12 mouse cellular contexts compared by ENCODE assay signal in genomic region chr6:38351930-38352329, GRCm38 (mm10). TPM values are rescaled to one million over a fixed set of nuclear protein-coding genes. Genes with fewer than 3 reads are reported as not detected.
DNase-seq lines count a peak whose midpoint lies in the region; ATAC-seq and TF ChIP-seq lines count a peak whose summit lies in the region.
"Had no signal": no experiment of that assay in that cellular context is flagged by ENCODE, and none has a peak within 500 bp of the region (broad histone marks: within the 10 kb centered on the region; RNA-seq: fewer than 3 reads in every experiment).

No protein-coding gene starts in this region.

- DNase-seq in CD4-positive helper T cell, adult 2 months (ENCODE audit: low read depth, low spot score), result peak; percentile 73
- peak; percentile 16 for DNase-seq in MN1 (ENCODE audit: low spot score)
- no peak for DNase-seq in liver, postnatal 0 days
- DNase-seq in urinary bladder, postnatal 10 days (ENCODE audit: low spot score), result no peak
- no peak for DNase-seq in kidney, adult 9 months
- no peak for DNase-seq in right cerebral cortex, adult 2 months (ENCODE audit: low spot score in 2 of 2)
- DNase-seq: cerebellum, adult 9-11 months had no signal

- peaks cover 3% of the 10 kb centered on the region for H3K4me1 ChIP-seq in intestine, postnatal 0 days (replicated peaks; ENCODE audit: control insufficient read depth, insufficient read depth, low read length)
- H3K4me1 ChIP-seq in intestine, embryonic 16.5 days (ENCODE audit: control insufficient read depth, insufficient read depth, low read length), result peaks cover 17% of the 10 kb centered on the region
- H3K4me1 ChIP-seq in liver, postnatal 0 days (ENCODE audit: insufficient read depth), result peaks cover 42% of the 10 kb centered on the region

- no peak overlapping the region for H3K9ac ChIP-seq in intestine, postnatal 0 days (ENCODE audit: low read depth, low read length)
- no peak overlapping the region for H3K9ac ChIP-seq in intestine, embryonic 16.5 days (ENCODE audit: low read depth, low read length)
- H3K9ac ChIP-seq in liver, postnatal 0 days (replicated peaks), result peak overlapping the region; percentile 90
- H3K9ac ChIP-seq: embryonic facial prominence, embryonic 13.5 days; kidney, embryonic 15.5 days had no signal

- peak overlapping the region; percentile 75 for H3K4me2 ChIP-seq in intestine, postnatal 0 days (replicated peaks; ENCODE audit: low read depth)
- H3K4me2 ChIP-seq in intestine, embryonic 16.5 days (ENCODE audit: low read depth, low read length), result no peak overlapping the region
- H3K4me2 ChIP-seq in liver, postnatal 0 days (ENCODE audit: low read depth, low read length), result peak overlapping the region; percentile 75
- H3K4me2 ChIP-seq: embryonic facial prominence, embryonic 13.5 days had no signal

- H3K27ac ChIP-seq in intestine, postnatal 0 days (ENCODE audit: low read depth, low read length), result no peak overlapping the region
- no peak overlapping the region for H3K27ac ChIP-seq in intestine, embryonic 16.5 days (ENCODE audit: low read length)
- H3K27ac ChIP-seq in liver, postnatal 0 days (ENCODE audit: low read depth), result no peak overlapping the region
- H3K27ac ChIP-seq: embryonic facial prominence, embryonic 13.5 days; hindbrain, embryonic 10.5 days; kidney, embryonic 15.5 days had no signal

- WGBS in intestine, postnatal 0 days, result 54% methylated on average over 4 of the region's 4 CpGs
- WGBS in intestine, embryonic 16.5 days, result 64% methylated on average over 4 of the region's 4 CpGs
- 22% methylated on average over 4 of the region's 4 CpGs for WGBS in liver, postnatal 0 days (ENCODE audit: insufficient replicate concordance)

- H3K36me3 ChIP-seq in intestine, postnatal 0 days (ENCODE audit: control insufficient read depth, insufficient read depth), result no peaks in the 10 kb centered on the region
- no peaks in the 10 kb centered on the region for H3K36me3 ChIP-seq in intestine, embryonic 16.5 days (ENCODE audit: control insufficient read depth, insufficient read depth, low read length)
- H3K36me3 ChIP-seq in liver, postnatal 0 days (replicated peaks; ENCODE audit: insufficient read depth, low read length), result peaks cover 17% of the 10 kb centered on the region
- H3K36me3 ChIP-seq: embryonic facial prominence, embryonic 13.5 days; hindbrain, embryonic 10.5 days; kidney, embryonic 15.5 days had no signal

- no peak for TF ChIP-seq CTCF in intestine, postnatal 0 days (IDR thresholded peaks at IDR 0.05; ENCODE audit: low read depth)
- no peak for TF ChIP-seq CTCF in liver, postnatal 0 days (IDR thresholded peaks at IDR 0.05; ENCODE audit: low read depth)

- TF ChIP-seq EP300 in liver, postnatal 0 days (IDR thresholded peaks at IDR 0.05; ENCODE audit: low read depth), result no peak

- ATAC-seq in intestine, postnatal 0 days, result no peak
- no peak for ATAC-seq in intestine, embryonic 16.5 days
- no peak for ATAC-seq in liver, postnatal 0 days

- peak overlapping the region; percentile 72; the same call in 1 of the 2 replicates for H3K4me3 ChIP-seq in intestine, postnatal 0 days (ENCODE audit: low read depth, low read length)
- H3K4me3 ChIP-seq in intestine, embryonic 16.5 days (ENCODE audit: low read length), result no peak overlapping the region
- peak overlapping the region; percentile 75 for H3K4me3 ChIP-seq in liver, postnatal 0 days (ENCODE audit: low read depth, low read length)
- H3K4me3 ChIP-seq: embryonic facial prominence, embryonic 13.5 days had no signal

- H3K9me3 ChIP-seq in intestine, postnatal 0 days (ENCODE audit: control insufficient read depth), result no peaks in the 10 kb centered on the region
- no peaks in the 10 kb centered on the region for H3K9me3 ChIP-seq in intestine, embryonic 16.5 days (ENCODE audit: control insufficient read depth, low read length)
- H3K9me3 ChIP-seq in liver, postnatal 0 days (ENCODE audit: low read length), result no peaks in the 10 kb centered on the region
- H3K9me3 ChIP-seq: embryonic facial prominence, embryonic 13.5 days; hindbrain, embryonic 10.5 days; kidney, embryonic 15.5 days had no signal

- H3K27me3 ChIP-seq in intestine, postnatal 0 days (replicated peaks; ENCODE audit: control insufficient read depth, insufficient read depth, low read length), result no peaks in the 10 kb centered on the region; the same call in 1 of the 2 replicates
- no peaks in the 10 kb centered on the region; the same call in 1 of the 2 replicates for H3K27me3 ChIP-seq in intestine, embryonic 16.5 days (replicated peaks; ENCODE audit: control insufficient read depth, insufficient read depth, low read length)
- H3K27me3 ChIP-seq in liver, postnatal 0 days (ENCODE audit: insufficient read depth, low read length), result no peaks in the 10 kb centered on the region

RNA-seq across cellular contexts. Expression of gene Zc3hav1, which starts 2.5 kb away (rescaled TPM):
- 22.7 and 22.8 TPM in 2 replicates for polyA plus RNA-seq in intestine, postnatal 0 days (2015; fragmentation: Nextera tagmentation; extraction: Ambion mirVana)
- 15.5 and 16.5 TPM in 2 replicates for polyA plus RNA-seq in intestine, embryonic 16.5 days (2015; fragmentation: Nextera tagmentation; extraction: Ambion mirVana)
- 14.7 and 16.6 TPM in 2 replicates for polyA plus RNA-seq in liver, postnatal 0 days (2015; fragmentation: Nextera tagmentation; extraction: Ambion mirVana)

RNA-seq across cellular contexts. Expression of gene Ttc26, which starts 29.3 kb away (rescaled TPM):
- polyA plus RNA-seq in intestine, postnatal 0 days (2015; fragmentation: Nextera tagmentation; extraction: Ambion mirVana), result 0.71 and 0.85 TPM in 2 replicates
- 2.5 and 3.2 TPM in 2 replicates for polyA plus RNA-seq in intestine, embryonic 16.5 days (2015; fragmentation: Nextera tagmentation; extraction: Ambion mirVana)
- 0.11 and 0.16 TPM in 2 replicates for polyA plus RNA-seq in liver, postnatal 0 days (2015; fragmentation: Nextera tagmentation; extraction: Ambion mirVana)

RNA-seq across cellular contexts. Expression of gene Zc3hav1l, which starts 52.9 kb away (rescaled TPM):
- 1.6 TPM in 2 replicates for polyA plus RNA-seq in intestine, postnatal 0 days (2015; fragmentation: Nextera tagmentation; extraction: Ambion mirVana)
- polyA plus RNA-seq in intestine, embryonic 16.5 days (2015; fragmentation: Nextera tagmentation; extraction: Ambion mirVana), result 4.8 and 5.4 TPM in 2 replicates
- polyA plus RNA-seq in liver, postnatal 0 days (2015; fragmentation: Nextera tagmentation; extraction: Ambion mirVana), result 0.59 and 0.61 TPM in 2 replicates

Comparison
In these comparisons a context has a peak if more than half of its experiments do, and no peak if none do; other contexts are left out.
1. DNase-seq: peak in CD4-positive helper T cell, adult 2 months (single experiment) and MN1 (single experiment); none in liver, postnatal 0 days (single experiment), urinary bladder, postnatal 10 days (single experiment), kidney, adult 9 months (single experiment) and right cerebral cortex, adult 2 months (0 of 2).